Mouse (Mus musculus): ENCODE measurements around the gene Tulp2. TPM values are rescaled to one million over a fixed set of nuclear protein-coding genes. Genes with fewer than 3 reads are reported as not detected.

The Tulp2 gene
- total RNA-seq (2021), result under 1 TPM in 1 of 2 experiments, not detected in 1; 0.21 TPM
- long read RNA-seq, experiment 1, result 0 reads
- long read RNA-seq, experiment 2, result 0 reads

DNA sequence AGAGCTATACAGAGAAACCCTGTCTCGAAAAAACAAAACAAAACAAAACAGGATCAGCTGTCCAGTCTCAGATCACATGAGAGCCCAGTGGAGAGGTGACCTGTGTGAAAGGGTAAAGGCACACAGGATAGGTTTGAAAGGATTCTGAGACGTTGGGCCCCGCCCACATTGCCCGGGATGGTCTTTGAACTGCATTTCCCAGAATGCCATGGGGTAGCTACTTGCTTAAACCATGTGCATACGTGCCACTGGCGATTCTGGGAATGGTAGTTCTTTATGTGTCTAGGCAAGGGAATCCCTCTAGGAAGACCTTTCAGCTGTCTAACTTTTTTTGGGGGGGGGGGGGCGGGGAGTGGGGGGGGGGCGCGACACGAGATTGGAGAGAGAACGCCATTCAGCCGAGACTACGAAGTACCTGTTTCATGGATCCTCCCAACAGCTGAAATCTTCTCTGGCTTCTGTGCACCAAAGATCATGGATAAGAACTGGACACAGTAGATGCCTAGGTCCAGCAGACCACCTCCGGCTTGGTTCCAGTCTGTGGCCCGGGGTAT lies at the start of gene Tulp2:
Gene Tulp2 (plus strand): TSS at position 504 of the 554 bp plus-strand sequence.
- DNase-seq (ENCODE audit: low spot score in 2 of 2), result peak; percentile 66 to 71

DNA sequence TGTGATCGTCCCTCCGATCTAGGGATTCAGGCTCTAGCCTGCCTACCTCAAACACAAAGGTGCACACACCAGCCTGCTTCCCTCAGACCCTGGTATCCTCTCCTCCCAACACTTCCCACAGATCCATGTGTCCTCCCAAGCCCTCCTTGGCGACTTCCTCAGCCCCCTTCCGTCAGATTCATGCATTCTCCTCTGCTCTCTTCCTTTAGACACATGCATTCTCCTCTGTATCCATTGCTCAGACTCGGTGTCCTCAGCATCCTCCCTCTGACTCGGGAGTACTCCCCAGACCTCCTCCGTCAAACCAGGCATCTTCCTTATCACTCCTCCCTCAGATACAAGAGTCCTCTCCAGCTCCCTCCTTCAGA lies 47.9 kb upstream of the Tulp2 start:
- DNase-seq (ENCODE audit: low spot score in 2 of 2), result no peak

DNA sequence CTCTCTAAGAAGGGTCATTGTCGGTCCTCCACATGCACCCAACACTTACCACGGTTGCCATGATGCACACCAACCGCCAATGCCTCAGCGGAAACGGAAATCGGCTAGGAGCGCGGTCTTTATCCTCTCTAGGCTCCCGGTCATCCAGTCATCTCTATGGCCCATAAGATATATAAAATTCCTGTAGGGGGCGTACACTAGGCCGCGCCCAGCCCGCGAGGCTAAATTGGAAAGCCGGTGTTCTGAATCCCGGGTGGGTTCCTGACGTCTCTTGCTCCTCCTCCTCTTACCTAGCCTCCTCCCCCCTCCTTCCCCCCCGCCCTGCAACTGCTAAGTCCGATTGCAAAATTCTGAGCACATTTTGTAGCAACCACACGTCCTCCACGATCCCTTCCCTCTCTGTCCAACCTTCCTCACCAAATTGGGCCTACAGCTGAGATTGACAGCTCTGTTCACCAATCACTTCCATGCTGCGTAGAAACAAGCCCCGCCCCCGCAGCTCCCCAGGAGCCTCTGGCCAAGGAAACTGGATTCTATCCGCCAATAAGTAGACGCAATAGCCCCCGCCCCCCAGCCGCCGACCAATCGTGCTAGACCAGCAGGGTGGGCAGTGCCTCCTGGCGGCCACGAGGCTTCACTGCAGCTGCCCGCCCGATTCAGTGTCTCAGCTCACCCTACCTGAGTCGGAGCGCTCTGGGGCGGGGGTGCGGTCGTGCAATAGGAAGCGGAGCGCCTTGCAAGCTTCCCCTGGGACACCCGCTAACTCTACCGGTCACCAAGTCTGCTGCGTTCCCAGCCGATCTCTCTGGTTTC lies 47.3 kb upstream of the Tulp2 start, which contains the start of gene Gys1:
Gene Gys1 (plus strand): TSS at position 642 of the 813 bp plus-strand sequence.
- DNase-seq (ENCODE audit: low spot score in 2 of 2), result peak; percentile 100

GRCm38 (mm10) chr7:45435038-45435437 lies 46.6 kb upstream of the Tulp2 start:
- DNase-seq (ENCODE audit: low spot score in 2 of 2), result no peak

- no peak for DNase-seq (ENCODE audit: low spot score in 2 of 2)
These were observed 45.2 kb upstream of the Tulp2 start for GRCm38 (mm10) chr7:45436444-45436843.

DNA sequence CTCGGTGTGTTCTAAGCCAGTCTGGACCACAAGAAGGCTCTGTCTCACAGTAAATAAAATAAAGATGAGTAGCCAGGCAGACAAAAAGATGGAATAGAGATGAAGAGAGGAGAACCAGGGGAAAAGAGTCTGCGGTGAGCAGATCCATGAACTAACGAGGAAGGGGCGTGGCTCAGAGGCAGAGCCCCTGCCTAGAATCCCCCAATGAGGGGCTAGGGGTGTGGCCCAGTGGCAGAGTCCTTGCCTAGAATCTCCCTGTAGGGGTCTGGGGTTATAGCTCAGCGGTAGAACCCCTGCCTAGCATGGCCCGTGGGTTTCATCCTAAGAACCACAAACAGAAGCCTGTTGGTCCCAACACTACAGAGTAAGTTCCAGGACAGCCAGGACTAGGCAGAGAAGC lies 44.6 kb upstream of the Tulp2 start:
- DNase-seq (ENCODE audit: low spot score in 2 of 2), result no peak

DNA sequence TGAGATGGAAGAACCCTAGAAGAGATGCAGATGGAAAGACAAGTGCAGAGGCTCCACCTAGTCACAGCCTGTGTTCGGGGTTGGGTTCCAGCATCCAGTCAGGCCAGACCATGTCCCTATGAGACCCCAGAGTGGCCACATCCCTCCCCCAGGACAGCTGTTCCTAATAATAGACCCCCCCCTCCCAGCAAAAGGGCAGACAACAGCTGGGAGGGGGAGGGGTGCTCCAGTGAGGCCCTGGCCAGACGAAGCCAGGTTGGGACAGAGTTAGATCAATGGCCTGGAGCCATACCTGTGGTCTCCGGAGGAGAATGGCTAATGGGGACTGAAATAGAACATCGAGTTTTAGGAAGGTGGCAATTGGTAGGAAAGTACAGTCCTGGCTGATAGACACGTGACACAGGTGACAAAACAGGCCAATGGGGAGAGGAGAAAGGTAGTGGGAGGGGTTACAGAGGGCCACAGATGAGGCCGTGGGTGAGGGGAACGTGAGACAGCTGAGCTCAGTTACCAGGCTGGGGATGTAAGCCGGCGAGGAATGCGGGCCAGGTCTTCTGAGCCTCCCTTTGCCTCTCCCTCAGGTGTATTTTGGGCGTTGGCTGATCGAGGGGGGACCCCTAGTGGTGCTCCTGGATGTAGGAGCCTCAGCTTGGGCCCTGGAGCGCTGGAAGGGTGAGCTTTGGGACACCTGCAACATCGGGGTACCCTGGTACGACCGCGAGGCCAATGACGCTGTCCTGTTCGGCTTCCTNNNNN lies 44.0 kb upstream of the Tulp2 start, which contains the start of gene Ruvbl2:
Gene Ruvbl2 (minus strand): TSS at position 576 of the 756 bp plus-strand sequence.
- DNase-seq (ENCODE audit: low spot score in 2 of 2), result no peak

- DNase-seq (ENCODE audit: low spot score in 2 of 2), result no peak
These were observed 37.9 kb upstream of the Tulp2 start for GRCm38 (mm10) chr7:45443526-45444420.

DNA sequence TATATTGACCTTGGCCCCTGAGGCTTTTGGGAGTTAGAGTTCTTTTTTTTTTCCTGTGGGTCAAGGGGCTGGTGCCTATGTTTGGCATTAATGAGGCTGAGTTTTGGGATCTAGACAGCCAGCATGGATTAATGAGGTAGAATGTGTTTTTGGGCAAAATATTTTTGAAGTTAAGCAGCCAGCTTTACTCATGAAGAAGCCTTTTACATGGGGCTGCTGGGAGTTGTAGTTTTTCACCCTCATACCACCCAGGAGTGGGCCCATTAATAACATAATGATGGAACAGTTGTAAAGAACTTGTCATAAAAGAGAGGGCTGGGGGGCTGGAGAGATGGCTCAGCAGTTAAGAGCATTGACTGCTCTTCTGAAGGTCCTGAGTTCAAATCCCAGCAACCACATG lies 35.1 kb upstream of the Tulp2 start:
- DNase-seq (ENCODE audit: low spot score in 2 of 2), result no peak

- DNase-seq (ENCODE audit: low spot score in 2 of 2), result no peak
These were observed 34.2 kb upstream of the Tulp2 start for GRCm38 (mm10) chr7:45447325-45447990.

DNA sequence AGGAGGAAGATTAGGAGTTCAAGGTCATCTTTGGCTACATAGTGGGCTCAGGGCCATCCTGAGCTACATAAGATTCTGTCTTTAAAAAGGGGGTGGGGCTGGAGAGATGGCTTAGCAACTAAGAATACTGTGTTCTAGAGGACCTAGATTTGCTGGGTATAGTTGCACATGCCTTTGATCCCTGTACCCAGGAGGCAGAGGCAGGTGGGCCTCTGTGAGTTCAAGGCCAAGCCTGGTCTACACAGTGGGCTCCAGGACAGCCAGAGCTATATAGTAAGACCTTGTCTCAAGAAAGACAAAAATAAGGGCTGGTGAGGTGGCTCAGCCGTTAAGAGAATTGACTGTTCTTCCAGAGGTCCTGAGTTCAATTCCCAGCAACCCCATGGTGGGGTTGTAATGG lies 31.7 kb upstream of the Tulp2 start:
- DNase-seq (ENCODE audit: low spot score in 2 of 2), result no peak

- peak; percentile 90 to 93 for DNase-seq (ENCODE audit: low spot score in 2 of 2)
These were observed 30.2 kb upstream of the Tulp2 start for GRCm38 (mm10) chr7:45451344-45451982.

DNA sequence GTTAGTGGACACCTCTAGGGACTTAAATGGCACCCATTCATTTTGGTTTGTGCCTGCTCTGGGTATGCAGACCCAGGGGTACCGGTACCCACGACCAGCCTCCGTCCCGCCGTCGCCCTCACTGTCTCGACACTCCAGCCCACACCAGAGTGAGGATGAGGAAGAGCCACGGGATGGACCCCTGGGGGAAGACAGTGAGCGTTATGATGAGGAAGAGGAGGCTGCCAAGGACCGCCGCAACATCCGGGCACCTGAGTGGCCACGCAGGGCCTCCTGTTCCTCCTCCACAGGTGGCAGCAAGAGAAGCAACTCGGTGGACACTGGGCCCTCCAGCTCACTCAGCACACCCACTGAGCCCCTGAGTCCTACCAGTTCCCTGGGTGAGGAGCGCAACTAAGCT lies 26.7 kb upstream of the Tulp2 start:
- no peak for DNase-seq (ENCODE audit: low spot score in 2 of 2)

- no peak for DNase-seq (ENCODE audit: low spot score in 2 of 2)
These were observed 25.6 kb upstream of the Tulp2 start for GRCm38 (mm10) chr7:45455932-45456696.

DNA sequence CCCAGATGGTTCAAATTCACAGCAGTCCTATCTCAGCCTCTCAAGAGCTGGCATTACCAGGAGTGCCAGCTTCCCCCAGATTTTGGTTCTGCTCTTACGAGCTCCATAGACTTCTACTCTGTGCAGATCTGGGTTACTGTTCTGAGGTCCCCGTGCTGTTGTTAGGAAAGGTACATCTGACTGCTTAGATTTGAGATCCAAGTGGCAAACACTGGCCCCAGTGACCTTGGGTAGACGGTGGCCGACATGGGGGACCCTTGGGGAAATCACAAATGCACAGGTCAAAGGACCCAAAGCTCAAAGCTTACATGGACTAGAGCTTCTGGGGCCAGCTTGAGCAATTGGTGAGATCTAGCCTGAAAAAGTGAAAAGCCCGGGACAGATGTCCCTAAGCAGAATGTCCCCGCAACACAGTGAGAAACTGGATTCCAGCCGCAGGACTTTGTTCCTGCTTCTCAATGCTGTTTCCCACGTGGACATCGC lies 24.9 kb upstream of the Tulp2 start:
- DNase-seq (ENCODE audit: low spot score in 2 of 2), result no peak

DNA sequence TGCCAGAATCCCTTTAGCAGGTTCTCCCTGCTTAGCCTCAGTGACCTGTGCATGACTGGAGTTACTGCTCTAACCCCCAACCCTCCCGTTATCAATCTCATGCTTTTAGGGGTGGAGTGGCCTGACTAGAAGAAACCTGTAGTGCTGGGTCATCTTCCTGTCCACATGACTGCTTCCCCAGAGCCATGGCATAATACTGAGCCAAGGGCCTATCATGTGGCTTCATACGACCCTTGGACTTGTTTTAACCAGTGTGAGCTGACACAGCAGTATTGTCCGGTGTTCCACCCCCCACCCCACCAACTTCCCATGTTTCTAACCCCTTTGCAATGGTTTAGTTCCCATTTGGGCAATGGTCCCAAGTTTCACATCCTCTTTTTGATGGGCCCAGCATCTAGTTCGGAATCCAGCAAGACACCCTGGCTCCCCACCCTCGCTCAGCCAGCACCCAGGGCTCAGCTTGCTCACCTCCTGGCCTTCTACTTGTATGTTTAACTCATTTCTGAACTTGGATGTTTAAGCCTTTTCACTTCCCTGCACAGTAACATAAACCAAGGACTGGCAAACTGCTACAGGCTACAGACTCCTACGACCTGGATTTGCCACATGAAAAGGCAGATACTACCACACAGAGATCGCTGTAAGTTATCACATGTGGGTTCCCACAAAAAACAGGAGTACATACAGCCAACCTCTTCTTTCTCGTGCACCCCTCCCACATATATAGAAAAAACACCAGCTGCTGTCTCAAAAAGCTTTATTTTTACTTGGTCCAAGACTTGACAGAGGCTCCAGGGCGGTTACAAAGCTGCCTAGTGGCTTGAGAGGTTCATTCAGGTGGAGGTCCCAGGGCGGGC lies 24.2 kb upstream of the Tulp2 start:
- DNase-seq (ENCODE audit: low spot score in 2 of 2), result no peak

DNA sequence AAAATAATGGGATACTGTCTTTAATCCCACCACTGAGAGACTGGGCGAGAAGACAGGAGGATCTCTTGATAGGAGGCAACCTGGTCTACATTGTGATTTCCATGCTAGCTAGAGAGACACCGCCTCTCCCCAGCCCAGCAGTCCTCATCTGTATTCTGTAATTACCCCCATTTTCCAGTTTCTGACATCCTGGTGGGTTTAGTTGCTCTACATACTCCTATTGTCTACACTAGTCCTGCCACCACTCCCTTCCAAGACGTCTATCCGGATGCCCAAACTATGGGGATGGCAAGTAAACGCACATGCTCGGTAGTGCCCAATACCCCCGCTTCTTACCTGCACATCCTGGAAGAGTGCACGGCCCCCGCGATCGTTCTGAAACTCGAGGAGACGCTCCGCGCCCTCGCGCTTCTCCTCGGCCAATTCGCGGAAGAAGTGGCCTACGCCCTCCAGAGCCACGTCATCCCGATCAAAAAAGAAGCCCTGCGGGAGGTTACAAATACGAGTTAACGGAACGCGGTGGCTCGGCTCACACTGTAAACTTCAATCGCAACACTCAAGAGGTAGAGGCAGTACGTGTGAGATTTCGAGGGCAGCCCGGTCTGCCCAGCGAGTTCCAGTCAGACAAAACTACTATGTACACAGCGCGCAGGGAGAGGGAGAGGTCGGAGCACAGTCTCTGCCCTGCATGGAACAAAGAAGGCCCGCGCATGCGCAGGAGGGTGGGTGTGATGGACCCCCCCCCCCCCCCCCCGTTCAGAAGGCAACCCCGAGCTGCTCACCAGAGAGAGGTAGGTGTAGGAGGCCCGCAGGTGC lies 22.7 kb upstream of the Tulp2 start:
- DNase-seq (ENCODE audit: low spot score in 2 of 2), result peak; percentile 69 to 71

Measured in left cerebral cortex, adult 18-20 months (tissue).